Mouse (Mus musculus) limb, embryonic 12.5 days (tissue): ENCODE data around the gene Olfr533. TPM values are rescaled to one million over a fixed set of nuclear protein-coding genes. Genes with fewer than 3 reads are reported as not detected.
"Not testable (repeated sequence)": the region's sequence is repeated elsewhere in the genome, so short reads cannot be mapped to it uniquely, and the experiment has no call there.

ENCODE experiments used
- ATAC-seq: fragments of 200-750 bp; cut with Nextera tagmentation; 2 replicates; pipeline ENCODE4 v1.8.0; 2017; ENCODE audit warnings: low read depth, moderate TSS enrichment; ENCODE audit not compliant: insufficient number of reproducible peaks, insufficient read depth, low FRiP score, low TSS enrichment
- H3K27ac ChIP-seq: fragments of 300-500 bp; sonication (generic); 2 replicates; pipeline ENCODE4 v1.5.1; 2016; ENCODE audit warnings: mild to moderate bottlenecking, moderate library complexity
- H3K27me3 ChIP-seq: fragments of 300-500 bp; sonication (generic); 2 replicates; pipeline ENCODE4 v1.6.1; 2016; ENCODE audit warnings: mild to moderate bottlenecking, moderate library complexity
- H3K36me3 ChIP-seq: fragments of 300-500 bp; sonication (generic); 2 replicates; pipeline ENCODE4 v1.6.1; 2016; ENCODE audit warnings: mild to moderate bottlenecking, moderate library complexity
- H3K4me1 ChIP-seq: fragments of 300-500 bp; sonication (generic); replicated peaks from 2 replicates; pipeline ENCODE4 v1.6.1; 2016
- H3K4me2 ChIP-seq: fragments of 300-500 bp; sonication (generic); 2 replicates; pipeline ENCODE4 v1.6.1; 2016; ENCODE audit warnings: mild to moderate bottlenecking, moderate library complexity
- H3K4me3 ChIP-seq: fragments of 300-500 bp; sonication (generic); replicated peaks from 2 replicates; pipeline ENCODE4 v1.5.1; 2016; ENCODE audit warnings: mild to moderate bottlenecking
- H3K9ac ChIP-seq: fragments of 300-500 bp; sonication (generic); replicated peaks from 2 replicates; pipeline ENCODE4 v1.6.1; 2016; ENCODE audit warnings: mild to moderate bottlenecking, moderate library complexity
- H3K9me3 ChIP-seq: fragments of 300-500 bp; sonication (generic); 2 replicates; pipeline ENCODE4 v1.6.1; 2016; ENCODE audit warnings: mild to moderate bottlenecking, moderate library complexity
- WGBS: fragments of 180-500 bp; shearing (Covaris S2); methylation state at CpG from one replicate; pipeline ENCODE4 v1.1.7; 2016; 5-methylcytosine and 5-hydroxymethylcytosine counted together
- polyA plus RNA-seq: library from polyadenylated mRNA; unstranded; fragments of >200 nt; fragmentation: Nextera tagmentation; extraction: Ambion mirVana; gene quantifications from 2 replicates; pipeline ENCODE4 v1.2.1, GENCODE M21; 2016

Olfr533 gene
- not detected in 2 replicates for polyA plus RNA-seq

- 83% methylated on average over 1 of the region's 1 CpGs for WGBS
Observed at GRCm38 (mm10) chr7:140463070-140463469, at the start of gene Olfr533. TSS of gene Olfr533 (plus strand) at chr7:140463370.

GRCm38 (mm10) chr7:140421539-140421938, 41.6 kb upstream of the Olfr533 start, which contains the start of gene Olfr532:
TSS of gene Olfr532 (minus strand) at chr7:140421639.
- Histone ChIP-seq H3K27me3 (no peaks in the 10 kb centered on the region), H3K36me3 (no peaks in the 10 kb centered on the region), H3K9ac (no peak within 1 kb of the TSS), H3K4me3 (no peak within 1 kb of the TSS), H3K9me3 (no peaks in the 10 kb centered on the region), H3K4me1 (no peaks in the 10 kb centered on the region), H3K27ac (no peak within 1 kb of the TSS), H3K4me2 (no peak within 1 kb of the TSS)
- ATAC-seq, result no peak
- 98% methylated on average over 1 of the region's 1 CpGs for WGBS

More at GRCm38 (mm10) chr7:140463070-140463469, at the start of gene Olfr533:
- ATAC-seq, H3K27me3 ChIP-seq, H3K9me3 ChIP-seq, H3K27ac ChIP-seq, H3K4me3 ChIP-seq, H3K4me2 ChIP-seq, H3K4me1 ChIP-seq, H3K9ac ChIP-seq, H3K36me3 ChIP-seq: not testable (repeated sequence)

GRCm38 (mm10) chr7:140443141-140443540, 20.0 kb upstream of the Olfr533 start:
- no peak for ATAC-seq
- 78% methylated on average over 1 of the region's 1 CpGs for WGBS

GRCm38 (mm10) chr7:140477886-140478285, 14.7 kb downstream of the Olfr533 start:
- 81% methylated on average over 1 of the region's 1 CpGs for WGBS
- no peaks in the 10 kb centered on the region for H3K36me3 ChIP-seq
- no peak overlapping the region for H3K4me3 ChIP-seq
- no peak overlapping the region for H3K4me2 ChIP-seq
- H3K27me3 ChIP-seq, result no peaks in the 10 kb centered on the region
- no peak overlapping the region for H3K27ac ChIP-seq
- H3K9ac ChIP-seq, result no peak overlapping the region
- 0 out of 2 replicates have a peak, but pooled peaks cover 7% of the 10 kb centered on the region for H3K9me3 ChIP-seq
- ATAC-seq, result no peak
- H3K4me1 ChIP-seq, result no peaks in the 10 kb centered on the region

More at GRCm38 (mm10) chr7:140443141-140443540, 20.0 kb upstream of the Olfr533 start:
- H3K4me1 ChIP-seq, result no peaks in the 10 kb centered on the region
- no peaks in the 10 kb centered on the region for H3K27me3 ChIP-seq
- no peak overlapping the region for H3K4me2 ChIP-seq
- H3K4me3 ChIP-seq, result no peak overlapping the region
- no peaks in the 10 kb centered on the region for H3K36me3 ChIP-seq
- H3K27ac ChIP-seq, result no peak overlapping the region
- no peaks in the 10 kb centered on the region for H3K9me3 ChIP-seq
- no peak overlapping the region for H3K9ac ChIP-seq

GRCm38 (mm10) chr7:140478733-140479132, 15.6 kb downstream of the Olfr533 start:
- Histone ChIP-seq H3K9ac (no peak overlapping the region), H3K9me3 (0 out of 2 replicates have a peak, but pooled peaks cover 7% of the 10 kb centered on the region), H3K4me1 (no peaks in the 10 kb centered on the region), H3K27ac (no peak overlapping the region), H3K4me3 (no peak overlapping the region), H3K36me3 (no peaks in the 10 kb centered on the region), H3K27me3 (no peaks in the 10 kb centered on the region), H3K4me2 (no peak overlapping the region)
- no peak for ATAC-seq
- WGBS, result 85% methylated on average over 1 of the region's 1 CpGs

- Histone ChIP-seq H3K27ac (no peak within 1 kb of the TSS), H3K36me3 (no peaks in the 10 kb centered on the region), H3K4me2 (no peak within 1 kb of the TSS), H3K27me3 (no peaks in the 10 kb centered on the region), H3K9ac (no peak within 1 kb of the TSS), H3K4me3 (no peak within 1 kb of the TSS), H3K4me1 (no peaks in the 10 kb centered on the region), H3K9me3 (no peaks in the 10 kb centered on the region)
- 95% methylated on average over 1 of the region's 1 CpGs for WGBS
- no peak for ATAC-seq
Observed at GRCm38 (mm10) chr7:140483916-140484315, 20.7 kb downstream of the Olfr533 start, which contains the start of gene Olfr535. TSS of gene Olfr535 (plus strand) at chr7:140484216.

- 94% methylated on average over 1 of the region's 1 CpGs for WGBS
- H3K27me3 ChIP-seq, result no peaks in the 10 kb centered on the region
- no peaks in the 10 kb centered on the region for H3K36me3 ChIP-seq
- H3K9me3 ChIP-seq, result no peaks in the 10 kb centered on the region
- H3K4me2 ChIP-seq, result no peak overlapping the region
- no peak for ATAC-seq
- no peaks in the 10 kb centered on the region for H3K4me1 ChIP-seq
- no peak overlapping the region for H3K27ac ChIP-seq
- H3K9ac ChIP-seq, result no peak overlapping the region
- H3K4me3 ChIP-seq, result no peak overlapping the region
Observed at GRCm38 (mm10) chr7:140488981-140489380, 25.8 kb downstream of the Olfr533 start.

- Histone ChIP-seq H3K4me3 (no peak overlapping the region), H3K36me3 (no peaks in the 10 kb centered on the region), H3K4me2 (no peak overlapping the region), H3K4me1 (no peaks in the 10 kb centered on the region), H3K9ac (no peak overlapping the region), H3K9me3 (no peaks in the 10 kb centered on the region), H3K27me3 (no peaks in the 10 kb centered on the region), H3K27ac (no peak overlapping the region)
- ATAC-seq, result no peak
- 11% methylated on average over 2 of the region's 2 CpGs for WGBS
Observed at GRCm38 (mm10) chr7:140494231-140494630, 31.1 kb downstream of the Olfr533 start.

GRCm38 (mm10) chr7:140494702-140495101, 31.5 kb downstream of the Olfr533 start:
- no peak overlapping the region for H3K4me2 ChIP-seq
- no peak overlapping the region for H3K4me3 ChIP-seq
- ATAC-seq, result no peak
- no peaks in the 10 kb centered on the region for H3K27me3 ChIP-seq
- no peaks in the 10 kb centered on the region for H3K4me1 ChIP-seq
- no peak overlapping the region for H3K9ac ChIP-seq
- no peak overlapping the region for H3K27ac ChIP-seq
- no peaks in the 10 kb centered on the region for H3K9me3 ChIP-seq
- no peaks in the 10 kb centered on the region for H3K36me3 ChIP-seq

- H3K27ac ChIP-seq, H3K36me3 ChIP-seq, ATAC-seq, H3K4me1 ChIP-seq, H3K4me2 ChIP-seq, H3K9ac ChIP-seq, H3K27me3 ChIP-seq, H3K4me3 ChIP-seq, H3K9me3 ChIP-seq: not testable (repeated sequence)
- 81% methylated on average over 1 of the region's 2 CpGs for WGBS
Observed at GRCm38 (mm10) chr7:140507346-140508021, 44.3 kb downstream of the Olfr533 start, which contains the start of gene Olfr536. TSS of gene Olfr536 (minus strand) at chr7:140507396.
